Mouse (Mus musculus): ENCODE measurements at regions not wholly inside any gene's neighbourhood (a gene's known extent, or its start where the extent isn't known, plus 50 kb on each side); places are given as distances from the start of the nearest gene placed in this dataset.

DNA sequence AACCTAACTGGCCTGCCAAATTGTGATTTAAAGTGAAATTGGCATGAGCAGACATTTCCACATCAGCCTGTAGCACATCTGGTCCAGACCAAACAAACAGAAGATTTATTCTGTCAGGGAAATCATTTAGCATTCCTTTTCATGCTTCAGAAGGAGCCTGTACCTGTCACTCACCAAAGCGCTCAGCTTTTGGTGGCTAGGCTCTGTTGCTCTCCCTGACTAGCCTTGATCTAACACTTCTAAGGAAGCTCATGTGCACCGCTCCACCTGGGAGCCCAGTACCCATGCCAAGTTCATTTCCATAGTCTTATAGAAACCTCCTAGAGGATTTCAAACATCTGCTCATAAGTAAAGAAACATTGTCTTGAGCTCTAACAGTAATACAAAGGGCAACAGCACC, 253.8 kb upstream of the Tfap2d start:
- DNase-seq = no peak

DNA sequence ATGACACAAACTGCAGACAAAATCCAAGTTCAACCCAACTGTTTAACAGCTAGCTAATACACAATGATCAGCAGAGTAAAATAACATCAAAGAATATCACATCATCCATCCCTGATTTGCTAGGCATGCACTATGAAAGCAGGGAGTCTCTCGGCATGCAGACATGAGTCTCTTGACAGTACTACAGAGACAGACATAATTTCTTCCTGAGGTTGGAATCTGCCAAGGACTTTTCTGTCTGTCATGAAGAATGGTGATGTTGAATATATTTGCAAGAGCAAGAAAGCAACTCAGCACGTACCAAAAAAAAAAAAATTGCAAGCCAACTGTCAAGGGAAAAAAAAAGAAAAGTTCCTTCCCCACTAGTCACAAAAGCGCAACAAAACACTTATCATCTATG, 245.4 kb upstream of the Tfap2d start:
- no peak for DNase-seq

DNA sequence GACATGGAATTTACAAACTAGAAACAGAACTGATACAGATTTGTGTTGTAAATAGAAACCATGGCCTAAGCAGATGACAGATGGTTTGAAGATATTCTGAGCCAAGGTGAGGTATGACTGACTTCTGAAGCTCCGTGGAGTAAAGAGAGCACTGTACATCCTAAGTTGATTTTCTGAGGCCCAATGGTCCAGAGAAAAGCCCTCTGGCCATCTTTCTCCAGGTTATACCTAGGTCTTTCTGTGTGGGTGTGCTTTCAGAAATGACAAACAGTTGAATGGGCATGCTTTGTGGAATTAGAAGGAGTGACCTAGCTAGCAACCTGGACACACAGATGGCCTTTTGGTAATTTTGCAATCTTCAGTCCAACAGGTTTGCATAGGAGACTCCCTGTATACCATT, 199.6 kb upstream of the Tfap2d start:
- DNase-seq = no peak

DNA sequence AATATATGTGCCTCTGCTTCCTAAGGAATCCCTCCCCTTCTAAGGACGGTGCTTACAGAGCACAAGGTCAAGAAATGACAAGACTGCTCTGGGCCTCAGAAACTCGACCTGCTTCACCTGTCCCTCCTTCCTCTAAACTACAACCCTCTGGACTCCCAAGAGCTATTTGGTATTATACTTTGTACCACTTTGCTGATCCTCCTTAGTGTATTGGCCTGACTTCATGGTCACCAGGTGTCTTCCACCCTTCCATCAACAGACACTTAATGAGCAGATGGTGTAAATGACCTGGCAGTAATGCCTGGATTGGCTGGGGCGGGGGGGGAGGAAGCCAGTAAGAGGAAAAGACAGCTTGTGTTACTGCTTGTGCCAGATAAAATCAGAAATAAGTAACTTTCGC, 199.1 kb upstream of the Tfap2d start:
- DNase-seq = no peak

DNA sequence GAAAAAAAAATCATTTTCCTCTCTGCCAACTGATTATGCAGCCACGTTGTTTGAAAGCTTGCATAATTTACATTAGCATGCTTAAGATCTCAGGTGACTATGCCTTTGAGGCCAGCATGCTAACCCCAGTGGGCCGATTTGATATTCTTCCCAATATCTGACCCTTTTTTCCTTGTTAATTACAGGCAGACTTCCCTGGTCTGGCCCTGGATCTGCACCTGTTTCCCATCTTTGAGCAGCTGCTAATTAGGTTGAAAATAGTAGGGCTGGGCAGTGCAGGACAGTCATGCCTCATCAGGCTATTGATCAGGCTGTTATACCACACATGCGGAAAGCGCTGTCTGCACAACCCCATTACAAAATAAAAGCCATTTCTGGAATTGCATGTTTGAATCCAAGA, 191.2 kb upstream of the Tfap2d start:
- no peak for DNase-seq

DNA sequence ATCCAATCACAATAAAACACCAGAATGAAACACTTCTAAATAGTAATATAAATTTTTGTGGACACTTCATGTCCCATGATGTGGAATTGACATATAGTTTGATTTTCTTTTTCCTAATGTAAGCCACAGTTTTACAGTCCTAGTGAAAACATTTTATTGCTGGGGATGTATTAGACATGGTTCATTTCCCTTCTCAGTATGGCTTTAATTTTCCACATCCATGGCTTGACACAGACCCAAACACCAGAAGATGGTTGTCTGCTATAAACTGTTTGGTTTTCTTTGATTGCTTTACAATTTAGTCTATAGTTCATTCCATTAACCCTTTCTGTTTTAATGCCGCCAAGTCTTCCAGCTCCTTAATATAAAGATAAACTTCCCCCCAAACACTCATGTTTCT, 146.5 kb upstream of the Tfap2d start:
- DNase-seq = no peak

DNA sequence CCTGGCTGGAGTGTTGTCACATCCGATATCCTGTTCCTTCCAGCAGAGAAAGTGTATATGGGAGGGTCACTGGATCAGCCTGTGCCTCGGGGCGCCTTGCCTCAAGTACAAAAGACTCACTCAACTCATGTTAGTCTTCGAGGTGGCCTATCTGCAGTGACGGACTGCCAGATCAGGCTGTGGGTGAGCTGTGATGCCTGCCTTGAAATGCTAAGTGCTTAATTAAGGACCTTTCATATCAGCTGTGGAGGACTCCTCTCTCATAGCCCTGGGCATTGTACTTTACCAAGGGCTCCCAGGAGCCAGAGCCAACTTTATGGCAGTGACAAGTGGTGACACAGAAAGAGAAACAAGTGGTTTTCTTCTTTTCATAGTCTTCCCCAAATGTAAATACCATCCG, 145.8 kb upstream of the Tfap2d start:
- DNase-seq = peak; percentile 82

DNA sequence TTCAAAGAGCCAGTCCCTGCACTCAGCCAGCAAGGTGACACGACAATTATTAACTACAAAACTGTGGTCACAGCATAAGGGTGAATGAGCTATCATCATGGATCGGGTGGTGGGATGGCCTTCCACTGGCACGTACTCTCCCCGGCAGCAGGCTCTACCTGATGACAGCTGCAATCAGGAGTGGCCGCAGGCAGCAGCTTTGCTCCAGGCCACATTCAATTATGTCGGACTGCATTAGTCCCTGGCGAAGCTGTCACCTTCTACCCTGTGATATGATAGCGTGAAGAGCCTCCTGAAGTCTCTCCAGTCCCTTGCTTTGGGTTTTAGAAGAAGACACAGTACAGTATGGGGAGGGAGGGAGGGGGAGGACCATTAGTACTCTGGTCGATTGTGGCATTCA, 141.4 kb upstream of the Tfap2d start:
- peak; percentile 43 for DNase-seq

DNA sequence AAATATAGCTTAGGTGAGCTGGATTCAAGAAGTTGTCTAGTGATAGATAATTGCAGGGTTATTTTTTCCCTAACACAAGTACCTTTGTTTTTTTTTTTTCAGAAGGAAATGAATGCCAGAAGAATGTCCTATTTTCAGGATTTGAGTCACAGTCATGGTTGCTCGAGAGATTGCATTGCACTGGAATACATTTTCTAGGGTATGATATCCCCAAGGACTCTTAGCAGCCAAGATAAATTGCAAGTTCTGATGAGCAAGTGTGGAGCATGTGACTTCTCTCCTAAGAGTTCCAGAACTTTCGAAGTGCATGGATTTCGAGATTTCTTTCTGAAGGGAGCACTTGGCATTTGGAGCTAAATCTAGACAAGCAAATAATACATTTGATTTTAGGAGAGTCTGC, 140.9 kb upstream of the Tfap2d start:
- DNase-seq = peak; percentile 17

DNA sequence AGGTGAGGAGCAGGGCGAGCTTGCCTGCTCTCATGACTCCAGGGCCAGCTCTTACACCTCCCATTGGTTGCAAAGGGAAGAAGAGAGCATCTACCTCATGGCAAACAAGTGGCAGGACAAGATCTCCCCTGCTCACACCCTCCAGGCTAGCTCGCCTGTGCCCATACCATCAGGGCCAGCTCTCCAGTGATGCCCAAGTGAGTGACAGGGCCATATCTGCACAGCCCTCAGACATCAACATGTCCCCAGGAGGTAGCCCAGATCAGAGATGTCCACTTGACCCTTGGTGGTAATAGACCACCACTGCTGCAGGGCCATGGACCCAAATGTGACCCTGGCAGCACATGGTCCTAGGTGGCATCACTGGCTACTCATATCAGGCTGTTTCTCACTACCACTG, 133.9 kb upstream of the Tfap2d start:
- no peak for DNase-seq

DNA sequence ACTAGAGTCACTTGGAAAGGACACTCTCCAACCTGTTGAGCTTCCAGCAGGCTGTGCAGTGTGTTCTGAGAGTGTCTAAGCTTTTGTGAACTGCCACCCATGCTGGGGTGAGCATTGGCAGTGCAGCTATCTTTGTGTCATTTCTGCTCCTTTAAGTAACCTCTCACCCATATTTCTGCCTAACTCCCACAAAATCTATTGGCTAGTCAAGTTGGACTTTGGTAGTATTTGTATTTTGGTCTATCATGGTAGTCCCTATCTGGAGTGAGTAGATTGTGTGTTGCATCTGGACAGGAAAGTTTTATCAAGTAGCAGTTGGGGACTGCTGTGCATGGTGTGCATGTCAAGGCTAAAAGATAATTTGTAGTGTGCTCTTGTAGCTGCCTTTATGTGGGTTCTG, 132.6 kb upstream of the Tfap2d start:
- no peak for DNase-seq

DNA sequence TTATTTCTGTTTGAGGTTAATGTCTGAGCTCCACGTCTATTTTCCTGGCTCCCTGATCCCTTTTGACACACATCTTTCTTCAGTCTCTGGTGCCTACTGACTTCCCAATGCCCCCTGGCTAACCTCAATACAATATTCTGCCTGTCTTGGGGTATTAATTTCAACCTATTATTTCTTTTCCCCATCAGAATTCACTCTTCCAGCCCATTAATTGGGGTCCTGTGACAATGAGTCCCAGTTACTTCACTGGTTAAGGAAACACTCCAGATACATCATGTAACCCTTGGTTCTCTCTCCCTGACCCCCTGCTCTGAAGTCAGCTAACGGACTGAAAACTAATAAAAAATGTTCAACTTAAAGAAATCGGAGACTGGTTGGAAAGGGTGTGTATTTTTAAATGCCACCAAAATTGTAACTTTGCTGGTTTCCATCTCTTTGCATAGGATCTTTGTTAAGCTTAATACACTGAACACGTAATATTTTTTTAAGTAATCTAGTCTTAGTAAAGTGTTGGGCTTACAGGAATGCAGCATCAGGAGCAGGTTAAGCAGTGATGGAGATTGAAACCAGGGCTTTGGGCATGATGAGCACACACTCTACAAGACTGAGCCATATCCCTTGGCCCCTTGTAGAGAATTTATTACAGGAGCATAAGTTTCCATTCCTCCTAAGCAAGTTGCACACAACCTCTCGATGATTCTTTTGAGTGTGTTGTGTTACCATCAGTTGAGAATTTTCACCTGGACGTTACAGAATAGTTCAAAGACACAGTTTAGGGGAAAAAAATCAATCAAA, 128.8 kb upstream of the Tfap2d start:
- no peak for DNase-seq

DNA sequence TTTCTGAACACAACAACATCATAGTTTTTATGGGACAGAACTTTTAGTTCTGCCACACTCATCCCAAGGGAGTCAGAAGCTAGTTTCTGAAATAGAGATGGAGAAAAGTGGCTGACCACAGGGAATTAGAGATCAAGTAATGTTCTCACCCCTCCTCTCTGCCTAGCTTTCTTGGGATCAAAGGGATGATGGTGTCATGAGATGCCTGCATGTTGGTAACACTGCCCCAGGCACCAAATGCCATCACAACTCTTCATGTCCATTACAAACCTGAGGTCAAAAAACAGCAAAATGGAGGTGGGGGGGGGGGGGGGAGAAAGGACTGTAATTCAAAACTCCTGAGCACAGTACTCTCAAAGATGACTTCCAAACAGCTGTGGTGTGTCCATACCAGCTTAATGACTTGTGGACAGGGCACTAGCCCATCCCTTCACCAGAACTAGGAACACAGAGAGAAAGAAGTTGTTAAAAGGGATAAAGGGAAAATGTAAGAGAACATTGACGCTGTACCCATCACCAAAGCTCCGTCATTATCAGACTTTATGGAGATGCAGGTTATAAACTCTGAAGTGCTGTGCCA, 127.9 kb upstream of the Tfap2d start:
- no peak for DNase-seq

DNA sequence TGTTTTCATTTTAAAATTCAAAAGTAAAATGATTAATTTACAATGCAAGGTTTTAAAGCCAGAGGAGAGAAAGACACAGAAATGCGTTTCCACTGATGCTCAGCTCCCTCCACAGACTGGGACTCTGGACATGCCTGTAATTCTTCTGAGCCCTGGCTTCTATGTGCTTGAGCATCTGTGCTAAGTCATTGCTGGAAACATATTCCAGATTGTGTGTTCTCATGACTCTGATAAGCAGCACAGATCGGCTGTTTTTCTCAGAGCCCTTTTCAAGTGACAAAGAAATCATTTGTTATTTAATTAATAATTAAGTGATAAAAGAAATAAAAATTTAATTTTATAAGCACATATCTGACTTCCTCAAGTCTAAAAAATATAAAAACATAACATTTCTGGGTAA, 127.3 kb upstream of the Tfap2d start:
- DNase-seq = no peak

DNA sequence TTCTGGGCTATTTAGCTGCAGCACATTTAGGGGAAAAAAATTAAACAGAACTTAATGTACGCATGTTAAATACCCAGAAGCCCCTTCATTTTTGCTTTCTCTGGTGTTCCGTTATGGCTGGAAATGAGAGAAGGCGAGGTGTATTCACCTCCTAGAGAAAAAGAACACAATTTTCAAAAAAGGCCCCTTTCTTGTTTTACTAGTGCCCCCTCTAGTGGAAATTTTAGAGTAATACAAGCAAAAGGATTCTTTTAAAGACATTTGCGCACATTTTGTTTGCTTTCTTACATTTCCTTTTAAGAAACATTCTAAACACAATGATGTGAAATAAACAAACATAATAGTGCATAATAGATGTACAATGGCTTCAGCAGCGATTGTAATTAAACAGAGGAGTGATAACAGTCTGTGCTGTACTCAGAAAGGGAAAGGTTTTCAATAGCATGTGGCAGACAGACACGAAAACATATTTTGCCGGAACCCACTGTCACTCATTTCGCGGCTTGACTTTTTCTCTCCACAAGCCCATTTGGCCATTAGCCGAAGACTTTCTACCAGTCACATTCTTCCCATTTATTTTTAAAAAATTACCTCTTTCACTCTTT, 126.0 kb upstream of the Tfap2d start:
- peak; percentile 61 for DNase-seq

DNA sequence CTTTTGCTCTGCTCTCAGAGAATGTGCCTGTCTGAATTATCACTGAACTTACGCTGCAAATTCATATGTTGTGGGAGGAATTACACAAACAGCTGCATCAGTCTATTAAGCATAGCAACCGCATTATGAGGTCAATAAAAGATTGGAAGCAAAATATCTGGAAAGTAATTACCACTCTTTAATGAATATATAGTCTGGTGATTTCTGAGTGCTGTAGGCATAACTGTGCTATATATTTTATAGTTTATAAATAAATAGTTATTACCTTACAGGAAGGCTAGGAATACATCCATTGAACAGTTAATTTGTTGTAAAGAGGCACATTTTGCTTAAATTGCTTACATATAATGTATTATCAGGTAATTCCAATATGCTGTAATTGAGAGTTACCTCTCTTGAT, 123.7 kb upstream of the Tfap2d start:
- no peak for DNase-seq

DNA sequence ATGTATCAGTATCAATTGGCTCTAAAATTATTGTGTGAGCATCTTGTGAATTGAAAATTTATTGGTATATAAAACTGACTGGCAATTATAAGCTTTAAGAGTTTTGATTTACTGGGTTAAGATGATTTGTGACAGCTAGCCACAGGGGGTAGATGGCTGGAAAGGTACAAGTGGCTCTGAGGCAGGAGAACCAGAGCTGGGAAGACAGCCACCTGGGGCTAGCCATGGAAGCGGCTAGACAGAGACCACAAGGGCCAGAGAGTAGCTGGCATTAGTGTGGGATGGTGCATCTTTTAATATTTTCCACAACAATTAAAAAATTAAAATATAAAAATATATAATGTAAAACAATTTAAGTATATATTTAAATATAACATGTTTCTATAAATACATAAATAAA, 86.0 kb upstream of the Tfap2d start:
- peak; percentile 48 for DNase-seq
